ENCODE assay signal across 31 mouse cellular contexts in the genomic region with DNA sequence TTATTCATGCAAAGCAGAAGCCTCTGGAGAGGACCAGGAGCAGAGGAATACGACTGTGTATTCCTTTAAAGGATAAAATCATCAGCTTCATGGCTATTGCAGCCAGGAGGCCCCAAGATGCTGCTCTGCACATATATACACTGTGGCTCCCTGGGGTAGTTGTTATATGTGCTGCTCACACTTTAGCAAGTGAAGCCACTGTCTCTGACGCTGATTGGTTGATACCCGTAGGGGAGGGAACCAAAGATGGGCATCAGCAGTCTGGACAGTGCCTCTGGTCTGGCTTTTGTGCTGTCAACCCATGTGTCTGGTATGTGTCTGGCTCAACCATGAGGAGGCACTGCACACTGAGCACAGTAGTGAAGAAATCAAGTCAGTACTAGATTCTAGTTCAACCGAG. TPM values are rescaled to one million over a fixed set of nuclear protein-coding genes. Genes with fewer than 3 reads are reported as not detected.
DNase-seq lines count a peak whose midpoint lies in the region; ATAC-seq and TF ChIP-seq lines count a peak whose summit lies in the region.
"Had no signal": no experiment of that assay in that cellular context is flagged by ENCODE, and none has a peak within 500 bp of the region (broad histone marks: within the 10 kb centered on the region; RNA-seq: fewer than 3 reads in every experiment).

No protein-coding gene starts in this region.

- no peak overlapping the region for H3K27ac ChIP-seq in midbrain, embryonic 11.5 days (ENCODE audit: low read depth, low read length)
- no peak overlapping the region for H3K27ac ChIP-seq in midbrain, embryonic 15.5 days
- no peak overlapping the region for H3K27ac ChIP-seq in intestine, embryonic 16.5 days (ENCODE audit: low read length)
- H3K27ac ChIP-seq in stomach, embryonic 15.5 days, result no peak overlapping the region
- no peak overlapping the region for H3K27ac ChIP-seq in kidney, adult 2 months (ENCODE audit: insufficient read depth, low read depth, low read length)
- H3K27ac ChIP-seq: embryonic facial prominence, embryonic 10.5 days; embryonic facial prominence, embryonic 13.5 days; forebrain, embryonic 12.5 days; heart, embryonic 15.5 days; hindbrain, embryonic 14.5 days; hindbrain, postnatal 0 days had no signal

- no peak for TF ChIP-seq CTCF in kidney, adult 2 months (conservative IDR thresholded peaks at IDR 0.05; ENCODE audit: insufficient read depth, insufficient read length, low read depth, low read length)

- H3K36me3 ChIP-seq in midbrain, embryonic 11.5 days (ENCODE audit: control insufficient read depth, insufficient read depth, low read length), result no peaks in the 10 kb centered on the region
- no peaks in the 10 kb centered on the region for H3K36me3 ChIP-seq in midbrain, embryonic 15.5 days (replicated peaks)
- no peaks in the 10 kb centered on the region for H3K36me3 ChIP-seq in intestine, embryonic 16.5 days (ENCODE audit: control insufficient read depth, insufficient read depth, low read length)
- no peaks in the 10 kb centered on the region for H3K36me3 ChIP-seq in stomach, embryonic 15.5 days
- no peaks in the 10 kb centered on the region for H3K36me3 ChIP-seq in kidney, adult 2 months (ENCODE audit: control insufficient read depth, insufficient read depth, low read length)
- H3K36me3 ChIP-seq: embryonic facial prominence, embryonic 10.5 days; embryonic facial prominence, embryonic 13.5 days; forebrain, embryonic 12.5 days; heart, embryonic 12.5 days; heart, embryonic 15.5 days had no signal

- TF ChIP-seq POLR2A in kidney, adult 2 months (IDR thresholded peaks at IDR 0.05; ENCODE audit: low read depth, low read length), result no peak

- 82% methylated on average over 4 of the region's 4 CpGs for WGBS in midbrain, embryonic 11.5 days
- WGBS in midbrain, embryonic 15.5 days, result 77% methylated on average over 4 of the region's 4 CpGs
- WGBS in intestine, embryonic 16.5 days, result 60% methylated on average over 4 of the region's 4 CpGs
- 65% methylated on average over 4 of the region's 4 CpGs for WGBS in stomach, embryonic 15.5 days
- 83% methylated on average over 4 of the region's 4 CpGs for WGBS in kidney, adult 2 months

- ATAC-seq in midbrain, embryonic 11.5 days (ENCODE audit: low FRiP score), result no peak
- no peak for ATAC-seq in midbrain, embryonic 15.5 days (replicated peaks)
- ATAC-seq in intestine, embryonic 16.5 days, result peak; percentile 16; the same call in 1 of the 2 replicates
- peak; percentile 51; the same call in 1 of the 2 replicates for ATAC-seq in stomach, embryonic 15.5 days (ENCODE audit: insufficient read depth, low FRiP score, low read depth)
- ATAC-seq: activated CD4-positive, CD25-positive, alpha-beta regulatory T cell, adult 4 months; CD4-positive, CD25-positive, alpha-beta regulatory T cell, adult 4 months; forebrain, embryonic 16.5 days; hindbrain, postnatal 0 days had no signal

- H3K4me2 ChIP-seq in midbrain, embryonic 11.5 days, result no peak overlapping the region
- H3K4me2 ChIP-seq in midbrain, embryonic 15.5 days, result no peak overlapping the region
- H3K4me2 ChIP-seq in intestine, embryonic 16.5 days (ENCODE audit: low read depth, low read length), result no peak overlapping the region
- H3K4me2 ChIP-seq in stomach, embryonic 15.5 days, result no peak overlapping the region
- H3K4me2 ChIP-seq: embryonic facial prominence, embryonic 13.5 days; forebrain, embryonic 12.5 days; heart, embryonic 12.5 days; heart, embryonic 15.5 days; hindbrain, embryonic 14.5 days had no signal

- H3K4me3 ChIP-seq in midbrain, embryonic 11.5 days (ENCODE audit: low read depth, low read length), result no peak overlapping the region
- H3K4me3 ChIP-seq in midbrain, embryonic 15.5 days, result no peak overlapping the region
- H3K4me3 ChIP-seq in intestine, embryonic 16.5 days (ENCODE audit: low read length), result no peak overlapping the region
- H3K4me3 ChIP-seq in stomach, embryonic 15.5 days (replicated peaks), result no peak overlapping the region
- no peak overlapping the region for H3K4me3 ChIP-seq in kidney, adult 2 months (ENCODE audit: insufficient read depth, low read depth, low read length)
- H3K4me3 ChIP-seq: embryonic facial prominence, embryonic 10.5 days; embryonic facial prominence, embryonic 13.5 days; erythroblast, embryonic 14.5 days; forebrain, embryonic 12.5 days; heart, embryonic 12.5 days; heart, embryonic 15.5 days had no signal

- H3K9me3 ChIP-seq in midbrain, embryonic 11.5 days (ENCODE audit: control insufficient read depth, low read length), result no peaks in the 10 kb centered on the region
- H3K9me3 ChIP-seq in midbrain, embryonic 15.5 days, result no peaks in the 10 kb centered on the region
- no peaks in the 10 kb centered on the region for H3K9me3 ChIP-seq in intestine, embryonic 16.5 days (ENCODE audit: control insufficient read depth, low read length)
- no peaks in the 10 kb centered on the region for H3K9me3 ChIP-seq in stomach, embryonic 15.5 days
- H3K9me3 ChIP-seq: embryonic facial prominence, embryonic 10.5 days; embryonic facial prominence, embryonic 13.5 days; forebrain, embryonic 12.5 days; heart, embryonic 12.5 days; heart, embryonic 15.5 days had no signal

- no peak overlapping the region for H3K9ac ChIP-seq in midbrain, embryonic 11.5 days (ENCODE audit: low read length)
- no peak overlapping the region for H3K9ac ChIP-seq in midbrain, embryonic 15.5 days
- no peak overlapping the region for H3K9ac ChIP-seq in intestine, embryonic 16.5 days (ENCODE audit: low read depth, low read length)
- H3K9ac ChIP-seq in stomach, embryonic 15.5 days, result no peak overlapping the region
- H3K9ac ChIP-seq: embryonic facial prominence, embryonic 13.5 days; forebrain, embryonic 12.5 days; heart, embryonic 12.5 days; heart, embryonic 15.5 days; hindbrain, embryonic 14.5 days had no signal

- no peaks in the 10 kb centered on the region; the same call in 1 of the 2 replicates for H3K27me3 ChIP-seq in midbrain, embryonic 11.5 days (ENCODE audit: control insufficient read depth, insufficient read depth, low read length)
- H3K27me3 ChIP-seq in midbrain, embryonic 15.5 days (replicated peaks), result no peaks in the 10 kb centered on the region
- no peaks in the 10 kb centered on the region for H3K27me3 ChIP-seq in intestine, embryonic 16.5 days (replicated peaks; ENCODE audit: control insufficient read depth, insufficient read depth, low read length)
- no peaks in the 10 kb centered on the region for H3K27me3 ChIP-seq in stomach, embryonic 15.5 days (replicated peaks)
- H3K27me3 ChIP-seq in kidney, adult 2 months (replicated peaks; ENCODE audit: control insufficient read depth, insufficient read depth, low read length), result no peaks in the 10 kb centered on the region
- H3K27me3 ChIP-seq: forebrain, embryonic 12.5 days had no signal

- peaks cover 2% of the 10 kb centered on the region; the same call in 1 of the 2 replicates for H3K4me1 ChIP-seq in midbrain, embryonic 11.5 days (ENCODE audit: control insufficient read depth, insufficient read depth, low read length)
- H3K4me1 ChIP-seq in midbrain, embryonic 15.5 days, result peaks cover 9% of the 10 kb centered on the region
- no peaks in the 10 kb centered on the region for H3K4me1 ChIP-seq in intestine, embryonic 16.5 days (ENCODE audit: control insufficient read depth, insufficient read depth, low read length)
- H3K4me1 ChIP-seq in stomach, embryonic 15.5 days, result peaks cover 8% of the 10 kb centered on the region; the same call in 1 of the 2 replicates
- no peaks in the 10 kb centered on the region for H3K4me1 ChIP-seq in kidney, adult 2 months (ENCODE audit: control insufficient read depth, insufficient read depth, low read length)

- peak; percentile 65 for DNase-seq in midbrain, embryonic 11.5 days (ENCODE audit: low spot score, missing footprints)
- no peak for DNase-seq in kidney, adult 2 months
- no peak for DNase-seq in testis, postnatal 10 days (ENCODE audit: low spot score)
- DNase-seq: adrenal gland, adult 8-10 months; adrenal gland, postnatal 25 days; cerebellum, adult 11-12 months; cerebellum, adult 8-10 months; cerebellum, postnatal 10 days; cerebellum, postnatal 36 days; embryo, embryonic 11 days; gastrocnemius, postnatal 10 days; gastrocnemius, postnatal 36 days; heart, postnatal 10 days; heart, postnatal 36 days had no signal

RNA-seq across cellular contexts. Expression of a gene that starts 33.4 kb away (rescaled TPM):
- polyA plus RNA-seq in midbrain, embryonic 11.5 days (2014; fragmentation: Nextera tagmentation; extraction: Ambion mirVana), result not detected in 2 replicates
- not detected in 2 replicates for polyA plus RNA-seq in midbrain, embryonic 15.5 days (2015; fragmentation: Nextera tagmentation; extraction: Ambion mirVana)
- polyA plus RNA-seq in intestine, embryonic 16.5 days (2015; fragmentation: Nextera tagmentation; extraction: Ambion mirVana), result 0.02 and 0.11 TPM in 2 replicates
- 0.06 and 0.09 TPM in 2 replicates for polyA plus RNA-seq in stomach, embryonic 15.5 days (2015; fragmentation: Nextera tagmentation; extraction: Ambion mirVana)
- polyA plus RNA-seq in kidney, adult 2 months (2012; rRNA removed), result 0.05 and 0.58 TPM in 2 replicates
- polyA plus RNA-seq: brain, embryonic 14.5 days; C2C12; embryonic facial prominence, embryonic 10.5 days; erythroblast, embryonic 14.5 days; forebrain, embryonic 12.5 days; forebrain, embryonic 16.5 days; heart, embryonic 12.5 days; hindbrain, embryonic 11.5 days; hindbrain, embryonic 14.5 days; hindbrain, postnatal 0 days had no signal

RNA-seq across cellular contexts. Expression of a gene that starts 38.5 kb away (rescaled TPM):
- polyA plus RNA-seq in midbrain, embryonic 11.5 days (2014; fragmentation: Nextera tagmentation; extraction: Ambion mirVana), result 77.0 and 87.0 TPM in 2 replicates
- 40.4 and 48.3 TPM in 2 replicates for polyA plus RNA-seq in midbrain, embryonic 15.5 days (2015; fragmentation: Nextera tagmentation; extraction: Ambion mirVana)
- 40.7 and 45.6 TPM in 2 replicates for polyA plus RNA-seq in intestine, embryonic 16.5 days (2015; fragmentation: Nextera tagmentation; extraction: Ambion mirVana)
- polyA plus RNA-seq in stomach, embryonic 15.5 days (2015; fragmentation: Nextera tagmentation; extraction: Ambion mirVana), result 52.6 and 57.5 TPM in 2 replicates
- 16.1 and 19.5 TPM in 2 replicates for polyA plus RNA-seq in kidney, adult 2 months (2012; rRNA removed)

RNA-seq across cellular contexts. Expression of a gene that starts 55.4 kb away (rescaled TPM):
- polyA plus RNA-seq in midbrain, embryonic 11.5 days (2014; fragmentation: Nextera tagmentation; extraction: Ambion mirVana), result 13.2 and 14.1 TPM in 2 replicates
- 21.3 and 23.8 TPM in 2 replicates for polyA plus RNA-seq in midbrain, embryonic 15.5 days (2015; fragmentation: Nextera tagmentation; extraction: Ambion mirVana)
- polyA plus RNA-seq in intestine, embryonic 16.5 days (2015; fragmentation: Nextera tagmentation; extraction: Ambion mirVana), result 50.3 and 51.5 TPM in 2 replicates
- polyA plus RNA-seq in stomach, embryonic 15.5 days (2015; fragmentation: Nextera tagmentation; extraction: Ambion mirVana), result 57.6 and 63.1 TPM in 2 replicates
- polyA plus RNA-seq in kidney, adult 2 months (2012; rRNA removed), result 81.7 and 110 TPM in 2 replicates

RNA-seq across cellular contexts. Expression of a gene that starts 59.6 kb away (rescaled TPM):
- 24.8 and 27.2 TPM in 2 replicates for polyA plus RNA-seq in midbrain, embryonic 11.5 days (2014; fragmentation: Nextera tagmentation; extraction: Ambion mirVana)
- polyA plus RNA-seq in midbrain, embryonic 15.5 days (2015; fragmentation: Nextera tagmentation; extraction: Ambion mirVana), result 41.2 and 44.1 TPM in 2 replicates
- polyA plus RNA-seq in intestine, embryonic 16.5 days (2015; fragmentation: Nextera tagmentation; extraction: Ambion mirVana), result 32.6 and 33.8 TPM in 2 replicates
- 32.7 and 35.8 TPM in 2 replicates for polyA plus RNA-seq in stomach, embryonic 15.5 days (2015; fragmentation: Nextera tagmentation; extraction: Ambion mirVana)
- polyA plus RNA-seq in kidney, adult 2 months (2012; rRNA removed), result 12.5 and 13.4 TPM in 2 replicates

Comparison
In these comparisons a context has a peak if more than half of its experiments do, and no peak if none do; other contexts are left out.
1. ATAC-seq: peak in intestine, embryonic 16.5 days (single experiment) and stomach, embryonic 15.5 days (single experiment); none in midbrain, embryonic 11.5 days (single experiment) and midbrain, embryonic 15.5 days (single experiment).